Mouse (Mus musculus) Patski (cell line): ENCODE data around the gene Usp50. TPM values are rescaled to one million over a fixed set of nuclear protein-coding genes. Genes with fewer than 3 reads are reported as not detected.

Experiments used
- ATAC-seq: fragments of 100-300 bp; one replicate; pipeline ENCODE4 v1.8.0; 2021
- CTCF ChIA-PET: fragments of 350-600 bp; sonication (Branson Sonifier 250); formaldehyde crosslinking; loops from one replicate; lab custom pipeline; 2022; ENCODE audit warnings: inconsistent platforms; lab: Charles Lee
- POLR2A ChIA-PET: fragments of 350-600 bp; sonication (Branson Sonifier 250); formaldehyde crosslinking; loops from one replicate; lab custom pipeline; 2022; ENCODE audit warnings: antibody characterized with exemption, inconsistent platforms; lab: Charles Lee
- DNase-seq: peaks from one replicate; pipeline ENCODE4 v3.0.0-alpha.2; 2011; ENCODE audit warnings: low read depth, low spot score
- H3K27me3 ChIP-seq: fragments of 371-371 bp; one replicate; pipeline ENCODE4 v1.5.1; 2021
- CTCF ChIP-seq: fragments of 100-300 bp; IDR thresholded peaks from one replicate; pipeline ENCODE4 v1.5.1; 2021
- in situ Hi-C: fragments of 300-500 bp; cut with MboI; formaldehyde crosslinking; loops from 3 replicates; pipeline ENCODE4 v1.11.1; 2018; ENCODE audit warnings: low pct_unique_long_range_greater_than_20kb, mixed read lengths
- polyA plus RNA-seq: library from polyadenylated mRNA; unstranded; gene quantifications from one replicate; pipeline ENCODE4 v1.2.3, GENCODE M21; 2021

Usp50 gene
- polyA plus RNA-seq, 1 experiment from 2014 or later: 0.30 TPM

GRCm38 (mm10) chr2:126781478-126781877, 1.8 kb downstream of the Usp50 start:
- no peak for DNase-seq
- no peaks in the 10 kb centered on the region for H3K27me3 ChIP-seq
- in situ Hi-C loops: loop anchor here (5.0 kb wide), 1 partner anchor 184 kb away; no protein-coding TSS in a partner anchor
- no peak for ATAC-seq
- POLR2A ChIA-PET: no interaction called here
- TF ChIP-seq CTCF: no peak
- CTCF ChIA-PET: interaction anchor here (1.2 to 3.4 kb wide), 5 partner anchors 9 to 185 kb away, joined by 3 to 12 read pairs (median 5); no protein-coding TSS in a partner anchor

GRCm38 (mm10) chr2:126780286-126780685, 3.0 kb downstream of the Usp50 start:
- no peak for TF ChIP-seq CTCF
- in situ Hi-C loops: loop anchor here (5.0 kb wide), 1 partner anchor 183 kb away; no protein-coding TSS in a partner anchor
- ChIA-PET POLR2A (no interaction called here), CTCF (interaction anchor here (3.4 kb wide), 1 partner anchor 13 kb away, joined by 12 read pairs; no protein-coding TSS in a partner anchor)
- H3K27me3 ChIP-seq: no peaks in the 10 kb centered on the region
- ATAC-seq: no peak
- no peak for DNase-seq

- ChIA-PET CTCF (no interaction called here), POLR2A (no interaction called here)
- TF ChIP-seq CTCF: no peak
- H3K27me3 ChIP-seq: no peaks in the 10 kb centered on the region
- no peak for DNase-seq
- no peak for ATAC-seq
- in situ Hi-C loops: no loop called here
These were observed 4.5 kb downstream of the Usp50 start for GRCm38 (mm10) chr2:126778806-126779205.

- no peak for TF ChIP-seq CTCF
- in situ Hi-C loops: no loop called here
- CTCF ChIA-PET: interaction anchor here (1.2 kb wide), 1 partner anchor 13 kb away, joined by 4 read pairs; no protein-coding TSS in a partner anchor
- POLR2A ChIA-PET: no interaction called here
- DNase-seq (no peak), ATAC-seq (no peak)
- no peaks in the 10 kb centered on the region for H3K27me3 ChIP-seq
These were observed 6.9 kb downstream of the Usp50 start for GRCm38 (mm10) chr2:126776416-126776815.

GRCm38 (mm10) chr2:126775951-126776350, 7.3 kb downstream of the Usp50 start:
- no peaks in the 10 kb centered on the region for H3K27me3 ChIP-seq
- in situ Hi-C loops: no loop called here
- ChIA-PET CTCF (interaction anchor here (1.2 kb wide), 1 partner anchor 13 kb away, joined by 4 read pairs; no protein-coding TSS in a partner anchor), POLR2A (no interaction called here)
- ATAC-seq (no peak), DNase-seq (no peak)
- no peak for TF ChIP-seq CTCF

GRCm38 (mm10) chr2:126772217-126772616, 11.1 kb downstream of the Usp50 start:
- in situ Hi-C loops: no loop called here
- POLR2A ChIA-PET: no interaction called here
- CTCF ChIA-PET: no interaction called here
- H3K27me3 ChIP-seq: no peaks in the 10 kb centered on the region
- ATAC-seq (no peak), DNase-seq (no peak)
- TF ChIP-seq CTCF: no peak

- peak; percentile 9 for DNase-seq
These were observed 13.7 kb downstream of the Usp50 start for GRCm38 (mm10) chr2:126769431-126770181.

GRCm38 (mm10) chr2:126768194-126768593, 15.1 kb downstream of the Usp50 start:
- ChIA-PET POLR2A (no interaction called here), CTCF (interaction anchor here (2.5 kb wide), 1 partner anchor 13 kb away, joined by 12 read pairs; no protein-coding TSS in a partner anchor)
- H3K27me3 ChIP-seq: no peaks in the 10 kb centered on the region
- no peak for DNase-seq
- peak; percentile 33 for TF ChIP-seq CTCF
- no peak for ATAC-seq
- in situ Hi-C loops: no loop called here

More at GRCm38 (mm10) chr2:126769431-126770181, 13.7 kb downstream of the Usp50 start:
- POLR2A ChIA-PET: no interaction called here
- H3K27me3 ChIP-seq: no peaks in the 10 kb centered on the region
- CTCF ChIA-PET: no interaction called here
- no peak for TF ChIP-seq CTCF
- peak; percentile 65 for ATAC-seq
- in situ Hi-C loops: no loop called here

GRCm38 (mm10) chr2:126767599-126767998, 15.7 kb downstream of the Usp50 start:
- TF ChIP-seq CTCF: no peak
- in situ Hi-C loops: no loop called here
- CTCF ChIA-PET: interaction anchor here (1.0 to 2.5 kb wide), 2 partner anchors 14 to 32 kb away, joined by 3 to 12 read pairs; no protein-coding TSS in a partner anchor
- H3K27me3 ChIP-seq: no peaks in the 10 kb centered on the region
- ATAC-seq (no peak), DNase-seq (no peak)
- POLR2A ChIA-PET: no interaction called here

GRCm38 (mm10) chr2:126765867-126766582, 17.2 kb downstream of the Usp50 start:
- no peaks in the 10 kb centered on the region for H3K27me3 ChIP-seq
- no peak for DNase-seq
- POLR2A ChIA-PET: interaction anchor here (0.6 kb wide), 1 partner anchor 44 kb away, joined by 6 read pairs; no protein-coding TSS in a partner anchor
- CTCF ChIA-PET: interaction anchor here (1.0 to 2.5 kb wide), 3 partner anchors 14 to 231 kb away, joined by 3 to 12 read pairs (median 3); no protein-coding TSS in a partner anchor
- in situ Hi-C loops: no loop called here
- no peak for TF ChIP-seq CTCF
- no peak for ATAC-seq
